Mouse (Mus musculus) CD8-positive naive resting alpha-beta T cell, adult 2 months (primary cell): ENCODE measurements around the gene Prlr.

Experiments
- DNase-seq, 2 experiments: peaks; one replicate each; pipeline ENCODE4 v3.0.0; 2022; ENCODE audit warnings: low read depth in 2 of 2, low spot score in 2 of 2

Gene Prlr

DNA sequence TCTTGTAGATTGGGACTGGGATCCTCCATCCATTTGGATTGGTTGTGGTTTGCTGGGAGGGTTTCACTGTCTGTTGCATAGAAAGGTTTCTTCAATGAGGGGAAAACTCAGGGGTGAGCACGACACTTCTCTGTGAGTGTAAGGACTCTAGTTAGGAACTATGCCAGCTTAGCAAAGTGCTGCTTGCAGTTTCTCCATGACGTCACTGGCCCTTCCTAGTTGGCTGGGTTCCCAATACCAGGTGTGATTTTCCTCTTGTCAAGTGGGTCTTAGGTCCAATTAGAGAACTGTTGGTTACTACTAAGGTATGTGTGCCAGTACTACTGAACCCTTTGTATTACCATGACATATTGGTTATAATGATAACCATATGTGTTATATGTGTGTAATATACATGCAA, 51.6 kb downstream of the Prlr start:
- no peak for DNase-seq

DNA sequence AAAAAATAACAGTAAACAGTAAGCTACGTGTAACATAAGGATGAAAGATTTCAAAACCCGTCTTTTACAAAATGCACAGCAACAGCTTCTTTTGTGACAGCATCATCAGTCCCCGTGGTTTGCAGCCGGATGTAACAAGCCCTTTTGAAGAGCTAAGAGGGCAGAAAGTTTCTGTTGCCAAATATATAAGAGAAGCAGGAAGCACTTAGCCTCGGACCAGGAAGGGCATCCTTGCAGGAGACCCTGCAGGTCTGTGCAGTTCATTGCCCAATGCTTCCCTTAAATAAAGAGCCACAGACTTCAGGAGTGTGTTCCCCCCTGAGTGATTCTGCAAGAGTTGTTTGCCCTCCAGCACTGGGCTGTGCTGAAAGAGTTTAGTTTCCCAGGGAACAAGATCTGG, 58.9 kb downstream of the Prlr start:
- peak; percentile 1 to 9 for DNase-seq

- DNase-seq = peak; percentile 2 to 20
These were observed 59.8 kb downstream of the Prlr start for GRCm38 (mm10) chr15:10236812-10237211.

GRCm38 (mm10) chr15:10238454-10238853, 61.4 kb downstream of the Prlr start:
- no peak for DNase-seq

DNA sequence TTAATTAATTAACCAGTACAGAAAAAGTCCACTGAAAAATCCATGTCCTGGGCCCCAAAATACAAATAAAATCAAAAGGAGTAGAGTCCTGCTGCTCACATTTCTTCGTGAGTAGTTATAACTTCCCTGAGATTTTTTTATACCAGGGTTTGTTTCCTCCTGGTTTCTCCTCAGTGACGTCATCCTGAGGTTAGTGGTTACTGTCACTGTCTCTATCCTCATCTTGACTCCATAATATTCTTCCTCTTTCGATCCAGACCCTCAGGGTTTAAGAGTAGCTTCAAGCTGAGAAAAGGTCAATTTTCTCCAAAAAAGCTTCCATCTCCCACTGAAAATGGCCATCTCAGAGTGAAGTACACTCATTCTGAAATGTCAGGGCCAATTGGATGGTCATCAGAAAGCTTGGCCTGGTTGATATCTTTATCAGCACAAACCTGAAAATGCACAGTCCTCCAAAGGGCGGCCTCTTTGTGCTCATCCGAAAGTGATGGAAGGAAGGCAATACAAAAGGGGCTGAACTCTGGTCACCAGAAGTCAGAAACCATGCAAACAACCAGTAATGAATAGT, 63.3 kb downstream of the Prlr start:
- DNase-seq = no peak

DNA sequence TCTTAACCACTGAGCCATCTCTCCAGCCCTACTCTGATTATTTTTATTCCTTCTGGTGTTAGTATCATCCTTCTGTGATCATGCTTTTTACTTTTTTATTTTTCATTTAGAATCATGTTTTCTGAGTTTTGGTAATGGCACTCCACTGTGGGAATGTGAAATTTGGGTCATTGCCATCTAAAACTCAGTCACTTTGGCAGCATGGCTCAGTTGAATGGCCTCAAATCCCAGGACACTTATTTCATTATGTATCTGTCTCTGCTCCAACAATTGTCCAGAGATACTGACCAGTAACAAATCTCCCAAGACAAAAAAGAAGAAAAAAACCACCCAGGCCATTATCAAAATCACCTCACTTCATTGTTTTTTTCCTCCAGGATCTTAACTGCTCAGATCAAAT, 65.2 kb downstream of the Prlr start:
- DNase-seq = no peak

DNA sequence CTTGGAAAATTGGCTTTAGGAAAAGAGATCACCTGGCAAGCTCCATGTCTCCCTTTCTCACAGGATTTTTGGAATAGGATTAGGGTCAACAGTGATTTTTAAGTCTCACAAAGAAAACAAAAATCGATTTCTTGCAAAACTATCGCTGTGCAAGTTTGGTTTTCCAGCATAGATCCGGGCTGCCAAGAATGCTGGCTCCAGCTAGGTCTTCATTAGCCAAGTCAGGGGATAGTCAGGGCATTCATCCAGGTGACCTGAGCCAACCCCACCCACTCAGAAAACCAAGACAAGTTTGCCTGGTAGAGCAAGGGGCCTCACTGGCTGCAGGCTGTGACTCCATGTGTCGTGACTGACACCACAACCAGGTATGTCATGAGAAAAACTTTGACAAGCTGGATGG, 72.2 kb downstream of the Prlr start:
- no peak for DNase-seq

DNA sequence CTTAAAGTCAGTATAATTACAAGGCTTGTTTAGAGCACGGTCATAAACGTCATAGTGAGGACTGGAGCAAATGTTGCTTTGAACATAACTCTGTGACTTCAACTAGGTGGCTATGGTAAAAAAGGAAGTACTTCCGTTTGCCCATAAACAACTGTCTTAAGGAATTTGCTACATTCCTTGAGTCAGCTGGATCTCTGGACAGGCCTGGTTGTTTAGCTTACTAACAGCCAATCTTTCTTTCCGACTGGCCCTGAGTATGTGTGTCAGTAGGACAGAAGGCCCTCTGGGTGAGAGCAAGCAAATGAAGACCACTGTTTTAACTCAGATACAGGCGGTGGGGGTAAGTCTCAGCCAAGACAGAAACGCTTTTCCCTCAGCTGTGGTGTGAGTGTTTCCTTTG, 73.7 kb downstream of the Prlr start:
- DNase-seq = no peak

DNA sequence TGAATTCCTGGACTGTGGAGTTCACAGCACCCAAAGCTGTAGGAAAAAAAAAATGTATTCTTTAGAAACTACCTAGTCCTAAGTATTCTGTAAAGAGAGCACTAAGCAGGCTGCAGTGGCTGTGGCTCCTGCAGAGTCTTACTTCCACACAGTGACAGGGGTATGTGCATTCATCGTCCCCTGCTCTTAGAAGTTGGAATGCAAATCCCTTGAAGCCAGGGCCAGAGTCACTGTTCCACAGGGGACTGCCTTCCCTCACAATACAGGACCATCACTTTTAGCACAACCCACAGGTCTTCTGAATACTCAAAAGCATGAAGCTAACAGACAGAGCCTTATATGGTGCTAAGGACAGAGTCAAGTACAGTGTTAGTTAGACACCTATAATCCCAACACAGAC, 75.5 kb downstream of the Prlr start:
- no peak for DNase-seq

GRCm38 (mm10) chr15:10262219-10262618, 85.2 kb downstream of the Prlr start:
- no peak for DNase-seq

DNA sequence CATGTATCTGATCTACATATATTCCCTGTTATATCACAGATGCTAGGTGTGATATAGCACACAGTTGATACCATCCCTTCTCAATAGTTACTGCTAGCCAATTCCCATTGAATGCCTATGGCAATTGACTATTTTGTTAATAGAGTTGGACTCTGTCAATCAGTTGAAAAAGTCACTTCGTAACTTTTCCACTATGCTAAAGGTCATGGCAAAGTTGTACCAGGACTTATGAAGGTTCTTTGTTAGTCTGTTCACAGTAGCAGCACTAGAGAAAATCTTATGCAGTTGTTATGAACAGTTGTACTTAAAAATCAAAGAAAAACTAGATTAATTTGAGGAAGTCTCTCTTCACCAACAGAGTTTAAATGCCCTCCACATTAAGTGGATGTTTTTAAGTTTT, 85.6 kb downstream of the Prlr start:
- DNase-seq = no peak

GRCm38 (mm10) chr15:10263420-10263819, 86.4 kb downstream of the Prlr start:
- no peak for DNase-seq

DNA sequence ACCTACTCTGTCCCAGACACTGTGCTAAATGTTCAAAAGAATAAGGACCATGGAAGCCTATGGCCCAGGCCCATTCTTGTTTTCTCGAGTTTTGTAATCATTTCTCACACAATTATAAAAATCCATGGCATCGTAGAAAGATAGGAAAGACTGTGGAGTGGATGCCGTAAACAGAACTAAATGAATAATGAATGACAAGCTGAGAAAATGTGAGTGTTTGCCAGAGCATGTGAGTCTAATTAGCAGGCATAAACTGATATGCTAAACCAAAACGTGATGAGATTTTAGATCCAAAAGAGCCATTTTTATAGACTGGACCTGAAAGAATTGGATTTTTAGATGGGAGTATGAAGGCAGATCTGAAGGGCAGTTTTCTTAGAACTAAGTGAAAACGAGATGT, 87.8 kb downstream of the Prlr start:
- DNase-seq = no peak

- DNase-seq = no peak
These were observed 90.2 kb downstream of the Prlr start for GRCm38 (mm10) chr15:10267251-10267650.

DNA sequence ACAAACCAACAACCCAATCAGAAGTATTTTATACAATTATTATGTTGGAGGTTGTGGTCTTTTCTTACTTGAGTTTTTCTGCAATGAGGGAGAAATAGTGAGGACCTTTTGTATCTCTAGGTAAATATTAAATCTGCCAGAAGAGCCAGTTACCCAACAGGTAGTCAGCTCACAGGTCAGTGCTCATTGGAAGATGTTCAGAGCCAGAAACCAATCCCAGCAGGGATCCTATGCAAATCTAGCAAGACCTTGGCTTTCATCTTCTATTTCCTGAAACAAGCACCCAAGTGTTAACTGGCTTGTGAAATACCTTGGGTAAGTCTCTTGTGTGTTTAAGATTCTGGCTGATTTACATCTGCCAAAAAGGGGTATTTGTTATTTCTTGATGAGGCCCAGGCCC, 99.3 kb downstream of the Prlr start:
- no peak for DNase-seq

- DNase-seq = no peak
These were observed 100.4 kb downstream of the Prlr start for GRCm38 (mm10) chr15:10277461-10277860.

GRCm38 (mm10) chr15:10281546-10281945, 104.5 kb downstream of the Prlr start:
- no peak for DNase-seq

DNA sequence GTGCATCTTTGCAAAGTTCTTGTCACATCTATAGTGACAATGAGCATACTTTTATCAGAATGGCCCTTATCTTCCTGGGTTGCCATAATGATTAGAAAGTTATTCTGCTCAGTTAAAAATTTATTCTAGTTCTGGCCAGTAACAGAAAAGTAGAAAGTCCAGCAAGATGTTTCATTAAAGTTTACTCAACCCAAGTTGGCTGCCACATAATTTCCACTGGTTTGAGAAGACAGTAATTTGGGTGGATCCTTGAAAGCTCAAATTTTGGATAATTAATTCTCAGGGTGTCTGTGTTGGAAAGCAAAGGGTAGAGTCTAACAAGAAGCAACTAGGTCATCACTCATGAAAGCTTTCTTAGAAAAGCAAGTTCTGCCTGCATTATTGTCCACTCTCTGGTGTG, 106.6 kb downstream of the Prlr start:
- DNase-seq = no peak

- DNase-seq = no peak
These were observed 119.5 kb downstream of the Prlr start for GRCm38 (mm10) chr15:10296570-10296969.

DNA sequence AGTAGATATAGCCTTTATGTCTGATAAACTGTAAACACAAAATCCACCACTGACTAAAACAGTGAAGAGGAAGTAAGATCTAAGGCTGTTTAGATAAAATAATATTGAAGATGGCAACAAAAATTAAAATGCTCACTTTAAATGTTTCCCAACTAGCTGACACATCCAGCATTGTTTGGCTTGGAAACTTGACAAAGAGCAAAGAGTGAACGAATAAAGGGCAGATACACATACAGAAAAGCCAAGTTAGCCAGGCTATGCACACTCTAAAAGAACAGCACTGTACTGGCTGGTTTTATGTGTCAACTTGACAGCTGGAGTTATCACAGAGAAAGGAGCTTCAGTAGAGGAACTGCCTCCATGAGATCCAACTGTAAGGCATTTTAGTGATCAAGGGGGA, 121.0 kb downstream of the Prlr start:
- no peak for DNase-seq

GRCm38 (mm10) chr15:10299467-10299866, 122.4 kb downstream of the Prlr start:
- DNase-seq = no peak

GRCm38 (mm10) chr15:10306461-10306860, 129.4 kb downstream of the Prlr start:
- DNase-seq = no peak

- no peak for DNase-seq
These were observed 134.8 kb downstream of the Prlr start for GRCm38 (mm10) chr15:10311826-10312225.
